Mouse (Mus musculus): ENCODE results near the gene Bpifc.

DNA sequence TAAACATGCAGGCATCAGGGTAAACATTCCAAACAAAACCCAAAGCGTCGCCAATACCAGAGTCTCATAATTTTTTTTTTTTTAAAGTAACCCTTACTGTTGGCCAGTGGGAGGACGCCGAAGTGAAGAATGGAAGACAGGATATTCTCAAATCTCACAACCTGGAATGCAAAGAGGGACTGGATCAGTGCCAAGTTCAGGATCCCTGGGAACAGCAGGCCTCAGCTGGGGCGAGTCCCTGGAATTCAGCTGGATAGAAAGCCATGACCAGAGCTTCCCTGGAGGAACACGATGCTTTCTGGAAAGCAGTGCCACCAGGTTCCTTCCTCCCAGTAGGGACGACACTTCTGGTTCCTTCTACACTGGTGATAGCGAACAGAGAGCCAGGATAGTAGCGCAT lies 48.8 kb downstream of the Bpifc start:
- TF ChIP-seq CTCF (IDR thresholded peaks at IDR 0.05; ENCODE audit: low read depth): no peak
- TF ChIP-seq EP300 (optimal IDR thresholded peaks at IDR 0.05): no peak
